Mouse (Mus musculus) cerebellum, adult 11 months (tissue): ENCODE data around the gene Rasa3.

ENCODE experiments used
- DNase-seq: peaks from one replicate; pipeline ENCODE4 v3.0.0; 2022

Gene Rasa3

DNA sequence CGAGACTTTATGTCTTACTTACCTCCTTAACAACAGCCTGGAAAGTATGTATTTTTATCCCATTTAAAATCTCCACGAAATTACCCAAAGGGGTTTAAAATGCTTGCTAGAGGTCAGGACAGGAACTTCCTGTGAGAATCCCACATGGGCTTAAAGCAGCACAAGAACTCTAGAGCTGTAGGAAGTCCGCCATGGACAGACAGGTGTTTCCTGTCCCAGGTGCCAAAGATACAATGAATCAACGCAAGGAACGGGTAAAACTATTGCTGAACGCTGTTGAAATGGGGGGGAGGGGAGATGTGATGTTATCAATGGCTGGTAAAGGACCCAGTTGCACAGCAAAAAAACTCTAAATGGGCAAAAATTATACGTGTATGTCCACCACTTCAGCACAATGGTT is 6.7 kb upstream of the Rasa3 start:
- DNase-seq = no peak

DNA sequence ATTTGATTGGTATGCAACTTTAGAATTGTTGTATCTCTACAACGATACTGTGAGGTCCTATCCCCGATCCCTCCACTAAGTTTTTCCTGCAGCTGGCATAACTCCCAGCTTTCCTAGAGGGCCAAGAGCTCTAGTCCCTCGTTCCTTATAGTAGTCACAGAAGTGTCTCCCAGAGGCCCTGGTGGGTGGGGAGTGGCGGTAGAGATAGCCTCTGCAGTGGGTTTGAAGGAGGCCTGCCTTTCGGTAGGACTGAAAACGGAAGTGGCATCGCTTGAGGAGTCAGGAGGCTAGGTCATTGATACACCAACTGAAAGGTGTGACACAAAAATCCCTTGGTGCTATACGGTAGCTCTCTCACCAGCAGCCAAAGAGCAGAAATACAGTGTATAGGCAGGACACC is 779 bp upstream of the Rasa3 start:
- no peak for DNase-seq

DNA sequence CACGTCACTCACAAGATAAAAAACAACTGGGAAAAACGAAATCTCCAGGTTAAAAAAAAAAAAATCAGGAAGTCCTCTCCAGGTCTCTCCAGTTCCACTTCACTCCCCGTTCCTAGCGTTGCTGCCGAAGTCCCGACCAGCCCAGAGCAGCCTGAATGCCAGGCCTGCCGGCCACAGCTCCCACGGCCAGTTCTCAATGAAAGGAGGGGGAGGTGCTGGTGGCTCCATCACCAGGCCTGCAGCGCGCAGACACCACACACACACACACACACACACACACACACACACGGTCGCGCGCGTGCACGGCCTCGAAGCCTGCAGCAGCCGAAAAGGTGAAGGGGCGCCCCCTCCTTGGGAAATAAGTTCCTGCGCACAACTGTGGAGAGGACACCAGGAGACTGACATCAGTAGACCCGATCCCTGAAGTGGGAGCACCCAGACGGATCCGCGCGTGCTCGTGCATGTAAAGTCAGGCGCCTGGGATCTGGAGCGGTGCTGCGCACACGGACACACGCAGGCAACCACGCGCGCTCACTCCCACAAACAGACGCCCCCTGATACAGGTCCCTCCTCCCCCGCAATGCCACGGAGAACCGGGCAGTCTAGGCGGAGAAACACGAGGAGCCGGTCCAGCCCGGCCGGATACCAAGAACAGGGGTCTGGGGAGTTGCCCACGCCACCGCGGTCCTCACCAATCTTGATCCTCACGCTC is 546 bp downstream of the Rasa3 start:
- DNase-seq = peak; percentile 72

DNA sequence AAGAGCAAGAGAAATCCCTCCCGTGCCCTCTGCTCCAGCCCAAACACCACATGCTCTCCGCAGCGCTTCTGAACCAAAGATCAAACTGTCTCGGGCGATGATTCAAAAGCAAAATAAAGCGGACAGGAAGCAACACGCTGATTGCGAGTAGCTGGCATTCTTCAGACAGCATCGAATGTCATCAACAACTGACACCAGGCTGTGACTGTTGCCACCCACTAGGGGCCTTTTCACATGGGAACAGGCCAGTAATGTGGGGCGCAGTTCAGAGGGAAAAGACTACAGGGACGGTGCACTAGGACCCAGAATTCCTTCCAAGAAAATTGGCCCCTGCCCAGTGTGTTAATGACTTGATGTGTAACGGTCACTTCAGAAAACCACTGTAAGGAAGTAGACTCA is 1.1 kb downstream of the Rasa3 start:
- peak; percentile 65 for DNase-seq

DNA sequence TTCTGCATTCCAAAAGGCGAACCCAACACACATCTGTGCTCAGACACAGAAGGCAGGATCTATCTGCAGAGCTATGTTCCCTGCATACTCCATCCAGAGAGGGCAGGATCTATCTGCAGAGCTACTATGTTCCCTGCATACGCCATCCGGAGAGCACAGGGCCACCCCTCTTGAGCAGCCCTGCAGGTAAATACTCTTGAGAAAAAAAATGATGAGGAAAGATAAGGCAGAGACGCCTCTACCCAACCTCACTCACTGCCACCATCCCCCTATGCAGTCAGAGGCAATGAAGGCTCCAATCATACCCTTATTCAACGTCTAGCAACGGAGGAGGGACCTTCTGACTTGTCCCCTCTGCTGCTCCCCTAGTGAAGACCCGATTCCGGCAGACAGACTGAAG is 1.9 kb downstream of the Rasa3 start:
- DNase-seq = no peak

DNA sequence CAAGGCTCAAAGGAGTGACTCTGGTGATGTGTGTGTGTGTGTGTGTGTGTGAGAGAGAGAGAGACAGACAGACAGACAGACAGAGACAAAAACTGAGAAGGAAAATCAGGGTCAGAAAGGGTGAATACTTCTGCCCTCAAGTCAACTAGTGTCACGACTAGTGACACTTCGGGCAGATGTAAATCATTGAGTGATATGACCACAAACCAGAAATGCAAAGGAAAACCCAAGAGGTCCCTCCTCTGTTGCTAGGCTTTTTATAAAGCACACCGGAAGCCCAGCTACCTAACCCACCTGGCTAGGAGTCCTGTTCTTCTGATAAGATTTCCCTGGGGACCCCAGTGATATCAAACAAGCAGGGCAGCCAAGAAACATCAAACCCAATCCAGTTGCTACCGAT is 2.3 kb downstream of the Rasa3 start:
- DNase-seq = no peak

DNA sequence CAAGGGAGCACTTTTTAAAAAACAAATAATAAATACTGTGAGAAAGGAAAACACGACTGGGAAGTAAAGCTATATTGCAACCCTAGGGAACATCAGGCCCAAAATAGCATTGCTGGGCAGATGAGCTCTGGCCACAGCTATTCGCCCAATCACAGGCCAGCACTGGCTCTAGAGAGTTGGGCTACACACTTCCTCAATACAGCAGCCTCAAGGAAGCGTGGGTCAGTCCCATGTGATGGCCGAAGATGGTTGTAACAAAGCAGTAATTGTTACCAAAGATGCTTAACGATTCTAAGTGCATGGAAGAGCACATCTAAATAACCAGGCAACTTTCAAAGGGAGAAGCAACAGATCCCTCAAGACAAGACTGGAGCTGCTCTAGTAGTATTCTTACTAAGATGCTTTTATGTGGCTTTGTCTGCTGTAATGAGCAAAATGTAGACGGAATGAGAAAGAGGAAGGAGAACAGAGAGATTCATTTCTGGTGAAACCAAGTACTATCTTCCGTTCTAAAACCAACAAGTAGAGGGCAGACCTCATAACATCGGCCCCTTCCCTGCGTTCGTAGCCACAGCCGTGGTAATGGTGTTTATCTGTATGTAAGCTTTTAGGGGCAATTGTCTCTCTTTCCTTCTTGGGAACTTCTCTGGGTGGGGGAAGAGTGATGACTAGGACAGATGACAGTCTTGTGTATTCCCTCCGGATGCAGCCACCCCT is 3.0 kb downstream of the Rasa3 start:
- DNase-seq = no peak

DNA sequence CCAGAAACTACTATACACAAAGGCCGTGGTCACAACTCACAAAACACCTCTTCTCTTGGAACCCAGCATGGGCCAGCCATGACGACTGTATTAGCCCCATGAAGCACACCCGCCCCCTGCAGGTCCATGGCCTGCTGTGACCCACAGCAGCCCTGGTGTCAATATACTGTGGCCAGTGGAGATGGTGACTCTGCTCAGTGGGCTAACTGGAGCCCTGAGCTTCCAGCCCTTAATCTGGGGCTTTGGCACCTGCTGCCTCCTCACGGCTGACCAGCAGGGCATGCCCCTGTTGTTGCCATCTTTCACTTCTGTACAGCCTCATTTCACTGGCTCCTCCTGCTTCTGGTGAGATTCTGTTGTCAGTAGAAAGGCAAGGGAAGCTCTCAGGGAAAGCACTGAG is 4.2 kb downstream of the Rasa3 start:
- no peak for DNase-seq

DNA sequence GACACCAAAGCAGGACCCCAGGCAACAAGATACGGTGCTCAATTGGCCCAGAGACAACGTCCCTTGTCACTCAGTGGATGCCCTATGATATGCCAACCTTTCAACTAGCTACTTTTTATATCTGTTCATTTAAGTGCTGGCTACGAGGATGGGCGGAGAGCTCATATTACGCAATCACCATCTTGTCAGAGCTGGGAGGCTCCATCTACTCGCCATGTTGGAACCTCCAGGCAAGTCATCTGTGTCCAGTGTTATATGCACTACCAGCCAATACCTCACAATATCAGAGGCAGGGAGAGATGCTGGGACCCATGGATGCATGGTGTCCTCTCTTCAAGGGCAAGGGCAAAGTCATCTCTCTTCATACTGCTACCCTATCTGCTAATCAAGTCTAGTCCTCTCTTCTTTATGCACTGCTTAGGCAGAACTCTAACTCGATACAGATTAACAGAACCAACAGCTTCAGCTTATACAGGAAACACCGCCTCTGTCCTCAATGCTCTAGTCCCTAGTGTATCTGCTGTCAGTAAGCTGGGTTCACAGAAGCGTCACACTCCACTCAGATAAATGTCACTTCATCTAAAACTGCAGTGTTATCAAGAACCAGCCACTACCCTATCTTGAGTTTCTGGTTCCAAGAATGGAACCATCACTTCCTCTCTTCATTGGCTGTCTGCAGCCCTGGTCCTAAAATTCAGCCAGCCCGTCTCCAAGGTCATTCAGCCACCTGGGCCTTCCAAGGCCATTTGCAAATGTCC is 6.0 kb downstream of the Rasa3 start:
- DNase-seq = no peak

DNA sequence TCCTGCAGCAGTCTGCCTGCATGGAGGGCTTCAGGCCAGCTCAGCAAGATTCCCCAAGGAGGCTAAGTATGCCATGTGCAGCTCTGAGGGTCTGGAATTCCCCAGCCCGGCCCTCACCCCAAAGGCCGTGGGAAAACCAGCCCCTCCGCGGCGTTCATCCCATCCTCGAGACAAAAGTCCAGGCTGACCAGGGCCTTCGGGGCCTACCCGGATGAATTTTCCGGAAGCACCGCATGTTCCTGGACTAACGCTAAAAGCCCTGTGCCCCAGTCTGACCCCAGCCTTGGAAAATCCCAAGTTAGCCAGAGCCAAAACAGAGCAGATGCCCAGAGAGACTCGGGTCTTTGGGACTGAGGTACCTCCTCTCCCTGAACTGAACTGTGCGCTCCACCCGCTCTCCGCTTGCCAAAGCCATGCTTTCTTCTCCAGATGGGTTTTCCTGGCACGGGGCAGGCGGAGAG is 7.4 kb downstream of the Rasa3 start:
- peak; percentile 59 for DNase-seq

DNA sequence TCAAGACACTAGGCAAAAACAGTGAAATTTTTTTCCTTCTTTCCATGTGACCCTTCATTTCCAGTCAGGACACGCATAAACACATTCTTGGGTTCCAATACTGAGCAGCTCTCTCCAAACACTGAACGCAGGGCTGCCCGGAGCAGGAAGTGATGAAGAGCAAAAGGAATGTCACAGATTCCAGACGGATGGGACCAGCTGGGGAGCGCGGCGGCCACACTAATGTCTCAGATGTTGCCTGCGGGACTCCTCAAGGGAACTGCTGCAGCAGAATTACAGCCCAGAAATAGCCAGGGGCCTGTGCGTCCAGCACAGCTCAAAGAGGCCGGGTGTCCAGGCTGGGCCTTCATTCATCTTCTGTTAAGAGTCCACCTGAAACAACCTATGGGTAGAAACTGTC is 9.0 kb downstream of the Rasa3 start:
- no peak for DNase-seq

DNA sequence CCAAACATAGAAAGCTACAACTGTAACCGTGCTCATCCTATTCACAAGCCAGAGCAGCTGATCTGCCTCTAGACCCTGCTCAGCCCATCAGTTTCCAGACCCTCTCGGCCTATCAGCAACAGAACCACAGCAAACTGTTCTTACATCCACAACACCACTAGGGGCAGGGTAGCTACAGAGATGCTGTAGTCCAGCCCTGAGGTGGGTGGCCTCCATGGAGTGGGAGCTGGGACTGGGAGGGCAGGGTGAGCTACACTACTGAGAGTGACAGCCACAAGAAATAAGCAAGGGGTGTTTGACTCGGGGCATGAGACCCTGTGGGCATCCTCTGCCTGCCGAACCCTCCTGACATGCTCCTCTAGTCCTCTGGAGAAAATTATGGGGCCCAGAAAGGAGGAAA is 9.5 kb downstream of the Rasa3 start:
- DNase-seq = no peak

DNA sequence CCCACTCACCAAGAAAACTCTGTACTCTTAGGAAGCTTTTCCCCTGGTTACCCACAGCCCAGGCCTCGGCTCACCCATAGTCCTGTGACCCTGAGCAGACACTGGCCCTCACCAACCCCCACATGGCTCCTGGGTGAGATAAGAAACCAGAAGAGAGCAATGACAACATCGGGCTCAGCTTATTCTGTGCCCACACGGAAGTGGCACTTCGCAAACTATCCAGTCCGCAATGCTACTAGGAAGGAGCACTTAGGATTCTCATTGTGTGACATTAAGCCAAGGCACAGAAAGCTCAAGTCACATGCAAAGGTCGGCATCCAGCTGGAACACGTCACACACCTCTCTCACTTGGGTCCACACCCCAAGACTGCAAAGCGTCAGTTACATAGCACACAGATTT is 11.5 kb downstream of the Rasa3 start:
- DNase-seq = no peak

DNA sequence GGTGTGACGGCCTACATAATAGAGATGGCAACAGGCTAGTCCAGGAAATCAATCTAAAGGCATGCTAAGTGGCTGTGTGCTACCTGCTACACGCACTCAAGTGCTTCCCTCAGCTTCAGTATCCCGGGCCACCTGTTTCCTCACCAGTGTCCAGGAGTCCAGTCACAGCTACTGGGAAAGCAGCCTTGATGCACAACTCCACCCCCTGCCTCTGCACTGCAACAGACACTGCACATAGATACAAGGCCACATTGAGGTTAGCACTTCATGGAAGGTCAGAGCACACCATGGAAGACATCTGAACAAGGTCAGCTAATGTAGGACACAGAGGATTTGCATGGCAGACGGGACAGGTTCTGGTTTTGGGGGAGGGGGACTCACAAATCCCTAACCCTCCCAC is 11.9 kb downstream of the Rasa3 start:
- no peak for DNase-seq

DNA sequence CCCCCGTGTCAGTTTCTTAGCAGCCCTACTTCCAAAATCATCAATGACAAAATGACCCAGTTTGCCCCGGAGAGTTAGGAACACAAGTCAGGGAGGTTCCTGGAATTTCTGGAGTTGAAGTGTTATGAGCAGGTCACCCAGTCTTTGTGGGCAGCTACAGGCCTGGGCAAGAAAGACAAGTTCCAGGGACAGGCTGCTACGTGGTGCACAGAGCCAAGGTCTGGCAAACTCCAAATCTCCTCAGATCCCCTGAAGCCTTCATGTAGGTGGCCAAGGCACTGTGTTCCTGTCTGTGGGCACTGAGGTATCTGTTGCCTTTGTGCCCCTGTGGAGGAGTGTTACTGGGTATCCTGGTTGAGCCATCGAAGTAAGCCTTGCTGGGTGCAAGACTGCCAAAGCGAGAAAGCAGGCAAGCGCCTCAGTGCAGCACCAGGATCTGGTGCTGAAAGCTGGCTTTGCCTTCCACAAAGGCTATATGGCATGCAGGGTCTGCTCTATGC is 12.6 kb downstream of the Rasa3 start:
- no peak for DNase-seq

DNA sequence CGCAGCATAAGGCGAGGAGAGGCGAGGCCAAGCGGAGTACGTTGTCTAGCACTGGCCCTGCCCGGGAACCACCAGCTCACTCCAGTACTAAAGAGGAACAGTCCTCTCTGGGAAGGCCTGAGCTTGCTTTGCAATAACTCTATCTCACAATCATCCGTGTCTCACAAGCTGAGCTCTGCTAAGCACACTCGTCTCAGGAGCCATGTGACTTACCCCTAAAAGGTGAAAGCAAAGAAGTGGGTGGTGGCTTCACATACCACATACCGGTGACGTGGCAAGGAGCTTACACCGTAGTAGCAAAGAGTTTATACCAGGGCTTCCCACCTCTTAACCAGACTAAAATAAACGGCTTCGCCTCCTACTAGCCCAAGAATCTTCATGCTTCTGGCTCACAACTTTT is 17.1 kb downstream of the Rasa3 start:
- no peak for DNase-seq

DNA sequence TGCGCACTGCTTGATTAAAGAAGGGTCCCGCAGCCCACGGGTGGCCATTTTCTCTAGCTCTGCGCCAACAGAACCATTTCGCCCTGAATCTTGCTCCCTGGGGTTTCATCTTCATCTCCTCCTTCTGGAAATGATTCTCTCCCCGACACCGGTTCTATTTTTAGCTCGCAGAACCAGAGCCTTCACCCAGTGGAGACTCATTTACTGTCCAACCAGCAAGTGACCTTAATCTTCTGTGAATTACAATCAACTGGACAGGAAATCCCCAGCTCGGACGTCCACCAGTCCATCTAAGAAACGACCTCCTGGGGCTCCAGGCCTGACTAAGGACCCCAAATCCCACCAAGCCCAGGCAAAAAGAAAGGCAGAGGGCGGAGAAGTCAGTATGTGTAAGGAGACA is 19.9 kb downstream of the Rasa3 start:
- no peak for DNase-seq

DNA sequence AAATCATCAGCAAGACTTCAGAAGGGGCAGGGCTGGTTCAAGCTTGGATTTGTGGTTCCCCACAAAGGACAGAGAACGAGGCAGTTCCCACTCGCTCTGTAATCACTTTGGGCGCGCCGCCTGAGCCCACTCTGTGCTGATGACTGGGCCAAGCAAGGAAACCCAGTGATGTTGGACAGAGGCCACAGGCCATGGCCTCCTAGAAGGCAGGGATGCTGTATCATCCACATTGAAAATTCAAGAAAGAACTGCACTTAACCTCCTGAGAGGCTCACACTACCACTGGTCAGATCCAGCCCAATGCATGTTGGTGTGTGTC is 22.4 kb downstream of the Rasa3 start:
- no peak for DNase-seq

DNA sequence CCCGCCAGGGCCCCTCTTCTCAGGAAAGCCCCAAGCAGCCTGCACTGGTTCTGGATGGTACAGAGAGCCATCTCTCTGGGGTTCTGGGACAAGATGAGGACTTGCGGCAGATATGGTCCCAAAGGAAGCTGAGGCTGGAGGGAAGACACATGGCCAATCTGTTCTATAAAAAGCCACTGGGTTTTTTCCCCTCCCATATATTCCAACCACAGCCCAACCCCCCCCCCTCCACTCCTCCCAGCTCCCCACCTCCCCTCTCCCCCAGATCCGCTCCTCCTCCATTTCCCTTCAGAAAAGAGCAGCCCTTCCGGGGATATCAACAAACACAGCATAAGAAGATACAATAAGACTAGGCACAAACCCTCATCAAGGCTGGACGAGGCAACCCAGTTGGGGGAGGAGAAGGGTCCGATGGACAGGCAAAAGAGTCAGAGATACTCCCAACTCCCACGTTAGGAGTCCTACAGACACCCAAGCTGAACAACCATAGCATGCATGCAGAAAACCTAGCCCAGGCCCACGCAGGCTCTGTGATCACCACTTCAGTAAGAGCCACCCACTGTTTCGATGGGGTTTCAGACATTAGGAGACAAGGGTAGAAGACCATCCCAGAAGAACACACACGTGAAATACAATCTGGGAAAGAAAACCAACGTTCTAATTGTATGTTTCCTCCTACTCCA is 22.9 kb downstream of the Rasa3 start:
- no peak for DNase-seq

DNA sequence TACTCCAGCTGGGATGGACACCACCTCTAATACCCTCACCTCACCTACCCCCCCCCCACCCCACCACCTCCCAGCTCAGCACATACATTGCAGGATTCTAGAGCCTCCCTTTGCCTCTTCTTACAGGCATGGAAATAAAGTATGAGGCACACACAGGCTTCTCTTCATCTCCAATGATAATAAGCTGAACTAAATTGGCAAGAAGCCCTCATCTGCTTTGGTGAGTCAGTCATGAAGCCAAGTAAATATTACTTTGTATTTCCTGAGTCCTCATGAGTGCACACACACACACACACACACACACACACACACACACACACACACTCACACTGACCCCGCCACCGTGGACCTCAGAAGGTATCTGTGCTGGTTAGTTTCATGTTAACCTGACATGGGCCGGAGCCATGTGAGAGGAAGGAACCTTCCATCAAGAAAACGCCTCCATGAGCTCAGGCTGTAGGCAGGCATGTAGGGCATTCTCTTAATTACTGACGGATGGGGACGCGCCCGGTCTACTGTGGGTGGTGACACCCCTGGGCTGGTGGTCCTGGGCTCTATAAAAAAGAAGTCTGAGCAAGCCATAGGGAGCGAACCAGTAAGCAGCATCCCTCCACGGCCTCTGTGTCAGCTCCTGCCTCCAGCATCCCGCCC is 26.7 kb downstream of the Rasa3 start:
- no peak for DNase-seq

DNA sequence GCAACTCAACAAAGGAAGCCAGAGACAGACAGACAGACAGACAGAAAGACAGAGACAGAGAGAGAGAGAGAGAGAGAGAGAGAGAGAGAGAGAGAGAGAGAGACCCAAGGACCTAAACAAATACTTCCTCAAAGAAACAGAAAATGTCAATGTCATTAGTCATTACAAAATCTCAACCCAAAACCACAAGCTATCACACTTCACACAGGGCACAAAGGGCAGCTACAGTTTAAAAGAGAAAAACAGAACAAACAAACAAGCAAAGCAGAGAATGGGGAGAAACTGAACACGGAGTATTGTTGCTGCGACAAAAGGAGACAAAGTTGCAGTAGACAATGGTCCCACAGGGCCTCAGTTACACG is 28.3 kb downstream of the Rasa3 start:
- no peak for DNase-seq

DNA sequence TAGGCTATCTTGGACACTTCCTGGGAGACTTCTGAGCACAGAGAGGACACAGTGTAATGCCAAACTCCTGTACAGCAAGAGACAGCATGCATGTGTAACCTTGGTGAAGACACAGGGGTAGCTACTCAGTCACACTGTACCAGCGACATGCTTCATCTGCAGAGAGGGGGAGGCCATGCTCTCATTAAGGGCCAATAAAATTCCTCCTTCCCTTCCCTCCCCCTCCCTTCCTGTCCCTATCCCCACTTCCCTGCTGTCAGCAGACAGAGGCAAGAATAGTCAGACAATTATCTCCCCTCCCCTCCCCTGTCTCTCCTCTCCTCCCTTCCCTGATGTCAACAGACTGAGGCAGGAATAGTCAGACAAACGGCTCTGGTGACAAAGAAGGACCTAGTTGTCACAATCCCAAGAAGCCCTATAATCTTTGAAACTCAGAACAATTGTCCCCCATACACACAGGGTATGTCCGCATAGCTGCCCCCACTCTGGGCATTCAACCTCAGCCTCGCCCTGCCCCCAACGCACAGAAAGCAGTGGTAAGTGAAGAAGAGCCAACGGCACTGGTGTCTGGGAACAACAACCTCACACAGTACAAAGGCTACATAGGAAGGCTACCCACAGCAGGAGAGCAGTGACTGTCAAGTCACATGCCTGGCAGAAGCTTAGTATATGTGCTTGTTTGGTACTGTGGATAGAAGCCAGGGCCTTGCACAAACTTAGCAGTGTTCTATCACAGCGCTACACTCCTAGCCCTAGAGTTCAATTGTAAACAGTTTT is 28.8 kb downstream of the Rasa3 start:
- DNase-seq = no peak
